Mouse (Mus musculus) olfactory bulb, adult 2 months (tissue): ENCODE results near the gene Tdrd9.
A peak's percentile ranks its signal among the peaks of the same experiment; 100 is the strongest.

Experiments
- CTCF ChIP-seq: fragments of 200-500 bp; IDR thresholded peaks from 2 replicates; pipeline ENCODE4 v1.5.1; 2012; ENCODE audit warnings: low read depth, mild to moderate bottlenecking, low read length, moderate library complexity; ENCODE audit not compliant: insufficient read depth
- POLR2A ChIP-seq: fragments of 200-500 bp; IDR thresholded peaks from 2 replicates; pipeline ENCODE4 v1.6.1; 2012; ENCODE audit warnings: mild to moderate bottlenecking, low read depth, low read length, moderate library complexity; ENCODE audit not compliant: insufficient read depth

- no peak for TF ChIP-seq POLR2A
- peak; percentile 89 for TF ChIP-seq CTCF
Measured at GRCm38 (mm10) chr12:112113710-112114109, 142.4 kb downstream of the Tdrd9 start.
